Mouse (Mus musculus) inflammation-experienced regulatory T-cells (primary cell): Measurements from ENCODE around the gene Olfr1448. TPM values are rescaled to one million over a fixed set of nuclear protein-coding genes. Genes with fewer than 3 reads are reported as not detected.

ENCODE experiments used
- polyA plus RNA-seq, 2 experiments: library from polyadenylated mRNA; unstranded; fragments of 100-300 nt; shearing (Covaris generic); gene quantifications; one replicate each; pipeline ENCODE4 v1.2.1; 2017

Gene Olfr1448
- polyA plus RNA-seq: under 1 TPM; 0.04 to 0.70 TPM

DNA sequence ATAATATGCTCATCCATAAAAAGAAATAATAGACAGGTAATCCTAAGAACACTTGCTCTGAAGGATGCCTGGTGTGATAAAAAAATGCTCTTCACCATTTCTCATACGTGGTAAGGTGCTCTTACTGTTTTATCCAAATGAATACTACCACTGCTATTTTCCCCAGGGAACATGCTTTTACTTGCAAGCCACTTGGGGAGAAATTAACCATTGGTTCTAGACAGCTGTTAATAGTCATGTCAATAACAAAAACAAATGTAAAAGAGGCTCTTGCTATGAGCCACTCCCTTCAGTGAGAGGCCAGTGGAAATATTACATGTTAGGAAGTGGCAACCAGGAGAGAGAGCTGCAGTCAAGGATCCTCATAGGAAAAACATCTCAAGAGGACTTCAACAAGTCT, at the start of gene Olfr1448:
Gene Olfr1448 (minus strand): TSS at position 101 of the 400 bp plus-strand sequence.

DNA sequence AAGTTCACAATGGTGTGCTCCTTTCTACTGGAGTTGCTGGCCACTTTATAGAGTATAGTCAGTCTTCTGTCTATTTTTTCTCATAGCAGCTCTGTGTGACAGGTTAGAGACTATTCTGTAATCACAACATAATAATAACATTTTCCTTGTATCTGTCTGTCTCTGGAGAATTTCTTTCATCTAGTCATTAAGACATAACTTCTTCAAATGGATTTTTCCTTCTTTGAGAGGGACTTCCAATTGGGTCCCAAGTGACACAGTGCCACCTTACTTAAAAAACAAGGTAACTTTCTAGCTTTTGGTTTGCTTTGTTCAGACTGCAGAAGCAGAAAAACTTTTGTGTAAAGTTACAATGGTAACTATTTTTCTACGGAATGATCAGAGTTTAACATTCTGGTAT, 25.7 kb upstream of the Olfr1448 start, which contains the start of gene Olfr1450:
Gene Olfr1450 (plus strand): TSS at position 301 of the 400 bp plus-strand sequence.

DNA sequence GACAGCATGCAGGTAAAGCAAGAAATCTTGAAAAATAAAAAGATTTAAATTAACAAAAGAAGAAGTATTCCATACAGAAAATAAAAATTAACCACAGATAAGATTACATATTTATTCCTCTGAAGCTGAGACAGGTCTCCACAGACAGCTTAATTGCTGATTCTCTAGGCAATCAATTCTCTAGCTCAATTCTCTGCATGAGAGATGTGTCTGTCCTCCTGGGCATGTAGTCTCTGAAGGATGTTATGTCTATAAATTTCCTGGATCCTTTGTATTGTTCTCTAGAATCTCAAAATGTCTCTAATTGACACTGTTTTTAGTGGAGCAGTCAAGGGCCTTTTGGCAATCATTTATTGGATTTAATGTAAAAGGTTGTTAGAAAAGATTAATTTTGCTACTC, 6.3 kb upstream of the Olfr1448 start, which contains the start of gene Olfr1449:
Gene Olfr1449 (plus strand): TSS at position 301 of the 400 bp plus-strand sequence.

DNA sequence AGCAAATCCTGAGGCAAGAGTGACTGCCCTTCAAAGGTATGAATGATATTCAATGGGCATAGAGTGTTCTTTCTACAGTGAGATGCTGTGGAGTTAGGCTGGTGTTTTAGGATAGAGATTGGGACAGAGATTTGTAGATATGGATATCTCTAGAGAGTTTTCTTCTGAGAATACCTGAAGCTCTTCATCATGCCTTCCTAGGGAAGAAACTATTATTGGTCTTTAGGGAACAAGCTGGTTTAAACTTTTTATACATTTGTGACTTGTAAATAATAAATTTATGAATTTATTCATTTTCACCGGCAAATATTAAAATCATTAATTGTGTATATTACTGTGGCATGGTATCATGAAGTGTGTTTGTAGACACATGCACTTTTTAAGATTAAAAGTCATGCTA, 20.6 kb downstream of the Olfr1448 start, which contains the start of gene Olfr1447:
Gene Olfr1447 (minus strand): TSS at position 101 of the 400 bp plus-strand sequence.

DNA sequence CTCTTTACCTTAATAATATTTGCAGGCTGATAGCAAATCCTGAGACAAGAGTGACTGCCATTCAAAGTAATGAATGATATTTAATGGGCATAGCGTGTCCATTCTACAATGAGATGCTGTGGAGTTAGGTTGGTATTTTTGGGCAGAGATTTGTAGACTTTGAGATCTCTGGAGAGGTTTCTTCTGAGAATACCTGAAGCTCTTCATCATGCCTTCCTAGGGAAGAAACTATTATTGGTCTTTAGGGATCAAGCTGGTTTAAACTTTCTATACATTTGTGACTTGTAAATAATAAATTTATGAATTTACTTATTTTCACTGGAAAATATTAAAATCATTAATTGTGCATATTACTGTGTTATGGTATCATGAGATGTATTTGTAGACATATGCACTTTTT, 30.8 kb downstream of the Olfr1448 start, which contains the start of gene Olfr1446:
Gene Olfr1446 (minus strand): TSS at position 101 of the 400 bp plus-strand sequence.

DNA sequence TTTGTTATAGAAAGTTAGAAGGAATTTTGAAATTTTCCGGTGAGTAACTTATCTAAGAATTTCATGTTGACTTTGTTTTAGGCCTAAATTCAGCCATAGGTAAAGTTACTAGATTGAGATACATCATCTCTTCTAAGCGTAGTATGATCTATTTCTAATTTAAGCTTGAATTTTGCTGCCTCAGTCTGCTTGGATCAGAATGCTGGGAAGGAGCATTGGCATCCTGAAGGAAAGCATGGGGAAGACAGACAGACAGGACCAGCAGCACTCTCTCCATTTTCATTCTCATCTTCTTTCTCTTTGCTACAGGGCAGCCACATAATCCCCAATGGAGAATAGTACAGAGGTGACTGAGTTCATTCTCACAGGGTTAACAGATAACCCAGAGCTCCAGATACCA, 40.7 kb downstream of the Olfr1448 start, which contains the start of gene Olfr1445:
Gene Olfr1445 (plus strand): TSS at position 301 of the 400 bp plus-strand sequence.

Other genes starting within 250 kb of the Olfr1448 start
- gene Olfr1443, start 246.3 kb downstream of the Olfr1448 start, polyA plus RNA-seq: not detected
- gene Keg1, start 228.6 kb downstream of the Olfr1448 start, polyA plus RNA-seq: not detected
- under 1 TPM in 1 of 2 experiments, not detected in 1; 0.78 TPM for gene Cntf, start 158.8 kb downstream of the Olfr1448 start, polyA plus RNA-seq
- gene Zfp91, start 128.3 kb downstream of the Olfr1448 start, polyA plus RNA-seq: 10 to 100 TPM; 11.4 to 19.8 TPM
- 100 to 1,000 TPM; 169 to 225 TPM for gene Lpxn, start 128.2 kb downstream of the Olfr1448 start, polyA plus RNA-seq
- gene Gm5244, start 77.7 kb downstream of the Olfr1448 start, polyA plus RNA-seq: not detected
- under 1 TPM in 1 of 2 experiments, not detected in 1; 0.53 TPM for gene Olfr1444, start 67.1 kb downstream of the Olfr1448 start, polyA plus RNA-seq
- not detected for gene Olfr1445, start 40.6 kb downstream of the Olfr1448 start, polyA plus RNA-seq
- under 1 TPM in 1 of 2 experiments, not detected in 1; 0.51 TPM for gene Olfr1446, start 30.9 kb downstream of the Olfr1448 start, polyA plus RNA-seq
- not detected for gene Olfr1447, start 20.7 kb downstream of the Olfr1448 start, polyA plus RNA-seq
- gene Olfr1449, start 6.4 kb upstream of the Olfr1448 start, polyA plus RNA-seq: not detected
- gene Olfr1450, start 25.8 kb upstream of the Olfr1448 start, polyA plus RNA-seq: under 1 TPM in 1 of 2 experiments, not detected in 1; 0.97 TPM
- 1 to 10 TPM in 1 of 2 experiments, not detected in 1; 2.2 TPM for gene Olfr1451, start 70.6 kb upstream of the Olfr1448 start, polyA plus RNA-seq
- gene Olfr1453, start 103.9 kb upstream of the Olfr1448 start, polyA plus RNA-seq: not detected
- not detected for gene Olfr1454, start 136.2 kb upstream of the Olfr1448 start, polyA plus RNA-seq
- 1 to 10 TPM in 1 of 2 experiments, not detected in 1; 1.1 TPM for gene Olfr1457, start 173.5 kb upstream of the Olfr1448 start, polyA plus RNA-seq
- under 1 TPM in 1 of 2 experiments, not detected in 1; 0.77 TPM for gene Olfr1458, start 182.4 kb upstream of the Olfr1448 start, polyA plus RNA-seq
- gene Olfr1459, start 225.1 kb upstream of the Olfr1448 start, polyA plus RNA-seq: under 1 TPM; 0.07 to 0.38 TPM
- under 1 TPM in 1 of 2 experiments, not detected in 1; 0.71 TPM for gene Olfr1461, start 238.6 kb upstream of the Olfr1448 start, polyA plus RNA-seq